Mouse (Mus musculus) CH12.LX (cell line): Measurements from ENCODE around the gene Arf6.

Source experiments
- CTCF ChIP-seq, 2 experiments: IDR thresholded peaks in 1 of 2; conservative IDR thresholded peaks in 1 of 2; 2 replicates each; pipeline ENCODE4 v1.5.1; 2011 to 2012; ENCODE audit warnings: low read depth in 2 of 2, low read length in 2 of 2, improper control_type of control experiment in 1 of 2, inconsistent platforms in 1 of 2, mild to moderate bottlenecking in 1 of 2, moderate library complexity in 1 of 2
- E2F4 ChIP-seq: IDR thresholded peaks from 2 replicates; pipeline ENCODE4 v1.6.1; 2011; ENCODE audit warnings: low read depth, low read length, improper control_type of control experiment; ENCODE audit not compliant: insufficient replicate concordance
- EP300 ChIP-seq: IDR thresholded peaks from 2 replicates; pipeline ENCODE4 v1.6.1; 2011; ENCODE audit warnings: low read length, improper control_type of control experiment
- ETS1 ChIP-seq: conservative IDR thresholded peaks from 2 replicates; pipeline ENCODE4 v1.6.1; 2012; ENCODE audit warnings: low read depth, mild to moderate bottlenecking, inconsistent platforms, low read length, improper control_type of control experiment, moderate library complexity
- KAT2A ChIP-seq: IDR thresholded peaks from 2 replicates; pipeline ENCODE4 v1.6.1; 2012; ENCODE audit warnings: low read length, improper control_type of control experiment, inconsistent platforms; ENCODE audit not compliant: insufficient replicate concordance
- MXI1 ChIP-seq: IDR thresholded peaks from 2 replicates; pipeline ENCODE4 v1.6.1; 2011; ENCODE audit warnings: mild to moderate bottlenecking, low read depth, low read length, improper control_type of control experiment
- POLR2A ChIP-seq: IDR thresholded peaks from 2 replicates; pipeline ENCODE4 v1.6.1; 2011; ENCODE audit warnings: low read depth, mild to moderate bottlenecking, improper control_type of control experiment, low read length
- RAD21 ChIP-seq: IDR thresholded peaks from 2 replicates; pipeline ENCODE4 v1.6.1; 2011; ENCODE audit warnings: low read depth, mild to moderate bottlenecking, low read length, improper control_type of control experiment, moderate library complexity
- RCOR1 ChIP-seq: conservative IDR thresholded peaks from 2 replicates; pipeline ENCODE4 v1.6.1; 2012; ENCODE audit warnings: low read depth, mild to moderate bottlenecking, inconsistent platforms, low read length, improper control_type of control experiment
- USF2 ChIP-seq: conservative IDR thresholded peaks from 2 replicates; pipeline ENCODE4 v1.6.1; 2011; ENCODE audit warnings: low read depth, low read length, improper control_type of control experiment
- ZNF384 ChIP-seq: IDR thresholded peaks from 2 replicates; pipeline ENCODE4 v1.6.1; 2012; ENCODE audit warnings: low read depth, low read length, improper control_type of control experiment, inconsistent platforms

DNA sequence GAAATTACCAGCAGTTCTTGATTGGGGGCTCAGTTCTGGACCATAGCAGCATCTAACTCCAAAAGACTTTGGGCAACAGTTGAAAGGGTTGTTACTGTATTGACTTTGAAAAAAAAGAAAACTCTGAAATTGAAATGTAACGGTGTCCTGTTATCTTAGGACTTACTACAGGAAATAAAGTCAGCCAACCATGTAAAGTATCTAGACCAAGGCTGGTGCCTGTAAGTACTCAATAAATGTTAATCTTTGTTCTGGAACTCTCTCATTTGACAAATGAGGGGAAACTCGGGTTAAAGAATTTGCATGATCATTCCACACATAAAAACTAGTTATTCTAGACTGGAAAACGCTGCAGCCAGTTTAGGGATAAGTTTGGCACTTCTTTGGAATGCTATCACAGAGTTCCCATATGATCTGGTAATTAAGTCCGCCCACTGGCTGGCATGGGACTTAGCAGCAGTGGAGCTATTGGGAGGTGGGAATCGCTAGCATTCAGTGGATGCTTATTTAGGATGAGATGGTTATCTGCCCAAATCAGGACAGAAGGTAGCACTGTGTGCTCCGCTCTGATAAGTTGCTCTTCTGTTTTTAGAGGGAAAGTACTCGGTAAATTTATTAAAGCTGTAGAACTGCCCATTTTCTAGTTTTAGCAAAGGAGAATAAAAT, 17.5 kb downstream of the Arf6 start:
- TF ChIP-seq ETS1 (no peak), CTCF (conservative IDR thresholded peaks at IDR 0.05 in 1 of 2, IDR thresholded peaks at IDR 0.05 in 1 of 2; ENCODE audit: low read depth in 2 of 2, low read length in 2 of 2) (no peak), EP300 (no peak), ZNF384 (no peak), RCOR1 (no peak), POLR2A (no peak), USF2 (no peak), KAT2A (no peak), RAD21 (no peak), E2F4 (no peak), MXI1 (no peak)
